Mouse (Mus musculus) hindbrain, embryonic 12.5 days (tissue): Measurements from ENCODE around the gene Igfbp1. TPM values are rescaled to one million over a fixed set of nuclear protein-coding genes. Genes with fewer than 3 reads are reported as not detected.

Source experiments
- ATAC-seq: fragments of 200-750 bp; cut with Nextera tagmentation; 2 replicates; pipeline ENCODE4 v1.8.0; 2017; ENCODE audit warnings: moderate TSS enrichment; ENCODE audit not compliant: low FRiP score
- H3K27ac ChIP-seq: fragments of 300-500 bp; sonication (generic); 2 replicates; pipeline ENCODE4 v1.5.1; 2016; ENCODE audit warnings: mild to moderate bottlenecking
- H3K27me3 ChIP-seq: fragments of 300-500 bp; sonication (generic); 2 replicates; pipeline ENCODE4 v1.6.1; 2016; ENCODE audit warnings: mild to moderate bottlenecking
- H3K36me3 ChIP-seq: fragments of 300-500 bp; sonication (generic); 2 replicates; pipeline ENCODE4 v1.6.1; 2016; ENCODE audit warnings: mild to moderate bottlenecking
- H3K4me1 ChIP-seq: fragments of 300-500 bp; sonication (generic); 2 replicates; pipeline ENCODE4 v1.6.1; 2016
- H3K4me2 ChIP-seq: fragments of 300-500 bp; sonication (generic); replicated peaks from 2 replicates; pipeline ENCODE4 v1.6.1; 2016; ENCODE audit warnings: mild to moderate bottlenecking
- H3K4me3 ChIP-seq: fragments of 300-500 bp; sonication (generic); 2 replicates; pipeline ENCODE4 v1.5.1; 2016; ENCODE audit warnings: mild to moderate bottlenecking
- H3K9ac ChIP-seq: fragments of 300-500 bp; sonication (generic); 2 replicates; pipeline ENCODE4 v1.6.1; 2016; ENCODE audit warnings: mild to moderate bottlenecking, moderate library complexity
- H3K9me3 ChIP-seq: fragments of 300-500 bp; sonication (generic); replicated peaks from 2 replicates; pipeline ENCODE4 v1.6.1; 2016; ENCODE audit warnings: mild to moderate bottlenecking
- WGBS: fragments of 180-500 bp; shearing (Covaris S2); methylation state at CpG from one replicate; pipeline ENCODE4 v1.1.7; 2016; 5-methylcytosine and 5-hydroxymethylcytosine counted together
- polyA plus RNA-seq: library from polyadenylated mRNA; unstranded; fragments of >200 nt; fragmentation: Nextera tagmentation; extraction: Ambion mirVana; gene quantifications from 2 replicates; pipeline ENCODE4 v1.2.1, GENCODE M21; 2016

Gene Igfbp1
- polyA plus RNA-seq, 1 experiment from 2014 or later, result 0.18 TPM

- ATAC-seq, result no peak
- no peak overlapping the region for H3K27ac ChIP-seq
- no peaks in the 10 kb centered on the region for H3K9me3 ChIP-seq
- H3K4me2 ChIP-seq, result no peak overlapping the region
- H3K9ac ChIP-seq, result no peak overlapping the region
- no peaks in the 10 kb centered on the region for H3K36me3 ChIP-seq
- WGBS, result 54% methylated on average over 4 of the region's 4 CpGs
- no peak overlapping the region for H3K4me3 ChIP-seq
- peaks cover 3% of the 10 kb centered on the region; the same call in 1 of the 2 replicates for H3K4me1 ChIP-seq
- no peaks in the 10 kb centered on the region for H3K27me3 ChIP-seq
Observed at GRCm38 (mm10) chr11:7239041-7239740, 41.6 kb downstream of the Igfbp1 start.

- no peaks in the 10 kb centered on the region for H3K27me3 ChIP-seq
- ATAC-seq, result no peak
- H3K4me2 ChIP-seq, result no peak overlapping the region
- no peak overlapping the region for H3K9ac ChIP-seq
- H3K4me1 ChIP-seq, result no peaks in the 10 kb centered on the region
- 76% methylated on average over 1 of the region's 1 CpGs for WGBS
- no peak overlapping the region for H3K27ac ChIP-seq
- H3K4me3 ChIP-seq, result no peak overlapping the region
- H3K36me3 ChIP-seq, result no peaks in the 10 kb centered on the region
- H3K9me3 ChIP-seq, result no peaks in the 10 kb centered on the region
Observed at GRCm38 (mm10) chr11:7244782-7245181, 47.2 kb downstream of the Igfbp1 start.

- Histone ChIP-seq H3K4me1 (no peaks in the 10 kb centered on the region), H3K27me3 (no peaks in the 10 kb centered on the region), H3K27ac (no peak overlapping the region), H3K9ac (no peak overlapping the region), H3K4me3 (no peak overlapping the region), H3K4me2 (no peak overlapping the region), H3K36me3 (no peaks in the 10 kb centered on the region), H3K9me3 (no peaks in the 10 kb centered on the region)
- no peak for ATAC-seq
- WGBS, result 89% methylated on average over 2 of the region's 2 CpGs
Observed at GRCm38 (mm10) chr11:7250415-7250814, 52.8 kb downstream of the Igfbp1 start.

GRCm38 (mm10) chr11:7250870-7251269 lies 53.3 kb downstream of the Igfbp1 start:
- Histone ChIP-seq H3K9me3 (no peaks in the 10 kb centered on the region), H3K27ac (no peak overlapping the region), H3K27me3 (no peaks in the 10 kb centered on the region), H3K4me1 (no peaks in the 10 kb centered on the region), H3K4me2 (no peak overlapping the region), H3K36me3 (no peaks in the 10 kb centered on the region), H3K4me3 (no peak overlapping the region), H3K9ac (no peak overlapping the region)
- WGBS, result 93% methylated on average over 5 of the region's 5 CpGs
- ATAC-seq, result no peak

Other genes with a start within 250 kb of the Igfbp1 start
- 2.1 and 2.2 TPM in 2 replicates for gene Adcy1, start 134.3 kb upstream of the Igfbp1 start, polyA plus RNA-seq
- not detected in 2 replicates for gene Gm11985, start 9.2 kb upstream of the Igfbp1 start, polyA plus RNA-seq
- gene Igfbp3, start 16.1 kb downstream of the Igfbp1 start, polyA plus RNA-seq, result 26.2 and 43.9 TPM in 2 replicates